Mouse (Mus musculus): ENCODE results near the gene Naif1. TPM values are rescaled to one million over a fixed set of nuclear protein-coding genes. Genes with fewer than 3 reads are reported as not detected.

The Naif1 gene
- polyA plus RNA-seq, 1 experiment from 2014 or later: 6.9 TPM

GRCm38 (mm10) chr2:32495185-32495726 lies 45.0 kb downstream of the Naif1 start:
- H3K27me3 ChIP-seq (ENCODE audit: control insufficient read depth, insufficient read depth, low read length): no peaks in the 10 kb centered on the region
- DNase-seq (ENCODE audit: low spot score): no peak
- WGBS: 84% methylated on average over 20 of the region's 20 CpGs
- no peak overlapping the region for H3K27ac ChIP-seq (ENCODE audit: low read depth, low read length)
- no peak overlapping the region for H3K4me2 ChIP-seq (ENCODE audit: low read depth)
- H3K9me3 ChIP-seq (ENCODE audit: control insufficient read depth, low read length): no peaks in the 10 kb centered on the region
- H3K9ac ChIP-seq (ENCODE audit: low read length): no peak overlapping the region
- no peaks in the 10 kb centered on the region for H3K4me1 ChIP-seq (ENCODE audit: control insufficient read depth, insufficient read depth, low read length)
- no peaks in the 10 kb centered on the region for H3K36me3 ChIP-seq (ENCODE audit: control insufficient read depth, insufficient read depth, low read length)
- no peak overlapping the region for H3K4me3 ChIP-seq (ENCODE audit: low read depth, low read length)
- ATAC-seq (ENCODE audit: insufficient read depth, low FRiP score, low TSS enrichment): no peak

GRCm38 (mm10) chr2:32496190-32496589 lies 45.9 kb downstream of the Naif1 start:
- H3K4me3 ChIP-seq (ENCODE audit: low read depth, low read length): no peak overlapping the region
- no peaks in the 10 kb centered on the region for H3K9me3 ChIP-seq (ENCODE audit: control insufficient read depth, low read length)
- DNase-seq (ENCODE audit: low spot score) (no peak), ATAC-seq (ENCODE audit: insufficient read depth, low FRiP score, low TSS enrichment) (no peak)
- no peak overlapping the region for H3K27ac ChIP-seq (ENCODE audit: low read depth, low read length)
- 76% methylated on average over 5 of the region's 5 CpGs for WGBS
- no peak overlapping the region for H3K9ac ChIP-seq (ENCODE audit: low read length)
- no peaks in the 10 kb centered on the region for H3K4me1 ChIP-seq (ENCODE audit: control insufficient read depth, insufficient read depth, low read length)
- no peaks in the 10 kb centered on the region for H3K36me3 ChIP-seq (ENCODE audit: control insufficient read depth, insufficient read depth, low read length)
- H3K4me2 ChIP-seq (ENCODE audit: low read depth): no peak overlapping the region
- H3K27me3 ChIP-seq (ENCODE audit: control insufficient read depth, insufficient read depth, low read length): no peaks in the 10 kb centered on the region

- Histone ChIP-seq H3K4me3 (ENCODE audit: low read depth, low read length) (no peak overlapping the region), H3K9me3 (ENCODE audit: control insufficient read depth, low read length) (no peaks in the 10 kb centered on the region), H3K9ac (ENCODE audit: low read length) (no peak overlapping the region), H3K4me1 (ENCODE audit: control insufficient read depth, insufficient read depth, low read length) (0 out of 2 replicates have a peak, but pooled peaks cover 5% of the 10 kb centered on the region), H3K27me3 (ENCODE audit: control insufficient read depth, insufficient read depth, low read length) (no peaks in the 10 kb centered on the region), H3K27ac (ENCODE audit: low read depth, low read length) (no peak overlapping the region), H3K4me2 (ENCODE audit: low read depth) (no peak overlapping the region), H3K36me3 (ENCODE audit: control insufficient read depth, insufficient read depth, low read length) (no peaks in the 10 kb centered on the region)
- ATAC-seq (ENCODE audit: insufficient read depth, low FRiP score, low TSS enrichment) (no peak), DNase-seq (ENCODE audit: low spot score) (no peak)
- 90% methylated on average over 4 of the region's 4 CpGs for WGBS
Measured at GRCm38 (mm10) chr2:32499365-32499764, 49.1 kb downstream of the Naif1 start.

- ATAC-seq (ENCODE audit: insufficient read depth, low FRiP score, low TSS enrichment) (no peak), DNase-seq (ENCODE audit: low spot score) (no peak)
- H3K36me3 ChIP-seq (ENCODE audit: control insufficient read depth, insufficient read depth, low read length): no peaks in the 10 kb centered on the region
- no peak overlapping the region for H3K27ac ChIP-seq (ENCODE audit: low read depth, low read length)
- H3K9ac ChIP-seq (ENCODE audit: low read length): no peak overlapping the region
- H3K9me3 ChIP-seq (ENCODE audit: control insufficient read depth, low read length): no peaks in the 10 kb centered on the region
- no peak overlapping the region for H3K4me3 ChIP-seq (ENCODE audit: low read depth, low read length)
- 82% methylated on average over 5 of the region's 5 CpGs for WGBS
- 0 out of 2 replicates have a peak, but pooled peaks cover 5% of the 10 kb centered on the region for H3K4me1 ChIP-seq (ENCODE audit: control insufficient read depth, insufficient read depth, low read length)
- H3K4me2 ChIP-seq (ENCODE audit: low read depth): no peak overlapping the region
- no peaks in the 10 kb centered on the region for H3K27me3 ChIP-seq (ENCODE audit: control insufficient read depth, insufficient read depth, low read length)
Measured at GRCm38 (mm10) chr2:32500461-32500860, 50.2 kb downstream of the Naif1 start.

GRCm38 (mm10) chr2:32501754-32502324 lies 51.6 kb downstream of the Naif1 start:
- DNase-seq (ENCODE audit: low spot score) (no peak), ATAC-seq (ENCODE audit: insufficient read depth, low FRiP score, low TSS enrichment) (no peak)
- H3K36me3 ChIP-seq (ENCODE audit: control insufficient read depth, insufficient read depth, low read length): no peaks in the 10 kb centered on the region
- H3K4me1 ChIP-seq (ENCODE audit: control insufficient read depth, insufficient read depth, low read length): 0 out of 2 replicates have a peak, but pooled peaks cover 5% of the 10 kb centered on the region
- H3K9ac ChIP-seq (ENCODE audit: low read length): no peak overlapping the region
- no peak overlapping the region for H3K4me3 ChIP-seq (ENCODE audit: low read depth, low read length)
- no peaks in the 10 kb centered on the region for H3K9me3 ChIP-seq (ENCODE audit: control insufficient read depth, low read length)
- 66% methylated on average over 5 of the region's 5 CpGs for WGBS
- H3K27me3 ChIP-seq (ENCODE audit: control insufficient read depth, insufficient read depth, low read length): no peaks in the 10 kb centered on the region
- H3K27ac ChIP-seq (ENCODE audit: low read depth, low read length): no peak overlapping the region
- H3K4me2 ChIP-seq (ENCODE audit: low read depth): no peak overlapping the region

GRCm38 (mm10) chr2:32502843-32503242 lies 52.6 kb downstream of the Naif1 start:
- H3K4me2 ChIP-seq (ENCODE audit: low read depth): no peak overlapping the region
- H3K27ac ChIP-seq (ENCODE audit: low read depth, low read length): no peak overlapping the region
- H3K9ac ChIP-seq (ENCODE audit: low read length): no peak overlapping the region
- H3K36me3 ChIP-seq (ENCODE audit: control insufficient read depth, insufficient read depth, low read length): no peaks in the 10 kb centered on the region
- no peaks in the 10 kb centered on the region for H3K9me3 ChIP-seq (ENCODE audit: control insufficient read depth, low read length)
- H3K27me3 ChIP-seq (ENCODE audit: control insufficient read depth, insufficient read depth, low read length): no peaks in the 10 kb centered on the region
- no peak for DNase-seq (ENCODE audit: low spot score)
- 0 out of 2 replicates have a peak, but pooled peaks cover 5% of the 10 kb centered on the region for H3K4me1 ChIP-seq (ENCODE audit: control insufficient read depth, insufficient read depth, low read length)
- 88% methylated on average over 12 of the region's 12 CpGs for WGBS
- ATAC-seq (ENCODE audit: insufficient read depth, low FRiP score, low TSS enrichment): no peak
- H3K4me3 ChIP-seq (ENCODE audit: low read depth, low read length): no peak overlapping the region

GRCm38 (mm10) chr2:32503588-32503987 lies 53.3 kb downstream of the Naif1 start:
- Histone ChIP-seq H3K27me3 (ENCODE audit: control insufficient read depth, insufficient read depth, low read length) (no peaks in the 10 kb centered on the region), H3K4me1 (ENCODE audit: control insufficient read depth, insufficient read depth, low read length) (0 out of 2 replicates have a peak, but pooled peaks cover 5% of the 10 kb centered on the region), H3K27ac (ENCODE audit: low read depth, low read length) (peak overlapping the region; percentile 73), H3K9ac (ENCODE audit: low read length) (no peak overlapping the region; the same call in 1 of the 2 replicates), H3K4me2 (ENCODE audit: low read depth) (no peak overlapping the region), H3K9me3 (ENCODE audit: control insufficient read depth, low read length) (no peaks in the 10 kb centered on the region), H3K36me3 (ENCODE audit: control insufficient read depth, insufficient read depth, low read length) (no peaks in the 10 kb centered on the region), H3K4me3 (ENCODE audit: low read depth, low read length) (no peak overlapping the region)
- WGBS: 32% methylated on average over 3 of the region's 3 CpGs
- DNase-seq (ENCODE audit: low spot score) (no peak), ATAC-seq (ENCODE audit: insufficient read depth, low FRiP score, low TSS enrichment) (no peak)

- Histone ChIP-seq H3K4me3 (ENCODE audit: low read depth, low read length) (no peak overlapping the region), H3K4me1 (ENCODE audit: control insufficient read depth, insufficient read depth, low read length) (0 out of 2 replicates have a peak, but pooled peaks cover 5% of the 10 kb centered on the region), H3K9ac (ENCODE audit: low read length) (no peak overlapping the region), H3K9me3 (ENCODE audit: control insufficient read depth, low read length) (no peaks in the 10 kb centered on the region), H3K36me3 (ENCODE audit: control insufficient read depth, insufficient read depth, low read length) (no peaks in the 10 kb centered on the region), H3K4me2 (ENCODE audit: low read depth) (no peak overlapping the region), H3K27me3 (ENCODE audit: control insufficient read depth, insufficient read depth, low read length) (no peaks in the 10 kb centered on the region), H3K27ac (ENCODE audit: low read depth, low read length) (no peak overlapping the region)
- 98% methylated on average over 2 of the region's 2 CpGs for WGBS
- DNase-seq (ENCODE audit: low spot score) (no peak), ATAC-seq (ENCODE audit: insufficient read depth, low FRiP score, low TSS enrichment) (no peak)
Measured at GRCm38 (mm10) chr2:32505536-32505935, 55.3 kb downstream of the Naif1 start.

Data from neural tube, embryonic 11.5 days (tissue).